Mouse (Mus musculus) telencephalon, adult 2 months (tissue): ENCODE data around the gene Primpol.
A peak's percentile ranks its signal among the peaks of the same experiment; 100 is the strongest.
"Not testable (repeated sequence)": the region's sequence is repeated elsewhere in the genome, so short reads cannot be mapped to it uniquely, and the experiment has no call there.

ENCODE experiments used
- DNase-seq: peaks from one replicate; pipeline ENCODE4 v3.0.0-alpha.2; 2011; ENCODE audit warnings: low read depth, low spot score

Primpol gene

DNA sequence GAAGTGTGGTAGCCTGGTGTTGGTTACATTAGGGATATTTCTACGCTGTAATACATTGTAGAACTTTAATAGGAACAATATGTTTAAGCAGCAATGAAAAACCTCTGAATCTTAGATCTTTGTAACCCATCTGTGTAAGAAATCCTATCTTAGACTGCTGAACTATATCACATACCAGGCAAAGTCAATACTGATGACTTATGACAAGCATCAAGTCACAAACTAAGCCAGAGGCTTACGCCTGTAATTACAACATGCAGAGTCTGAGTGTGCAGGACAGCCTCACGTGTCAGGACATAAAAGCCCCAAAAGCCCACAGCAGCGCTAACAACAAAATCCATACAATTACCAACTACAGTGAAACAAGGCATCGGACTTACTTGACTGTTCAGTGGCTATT, 13.4 kb downstream of the Primpol start:
- DNase-seq = no peak

DNA sequence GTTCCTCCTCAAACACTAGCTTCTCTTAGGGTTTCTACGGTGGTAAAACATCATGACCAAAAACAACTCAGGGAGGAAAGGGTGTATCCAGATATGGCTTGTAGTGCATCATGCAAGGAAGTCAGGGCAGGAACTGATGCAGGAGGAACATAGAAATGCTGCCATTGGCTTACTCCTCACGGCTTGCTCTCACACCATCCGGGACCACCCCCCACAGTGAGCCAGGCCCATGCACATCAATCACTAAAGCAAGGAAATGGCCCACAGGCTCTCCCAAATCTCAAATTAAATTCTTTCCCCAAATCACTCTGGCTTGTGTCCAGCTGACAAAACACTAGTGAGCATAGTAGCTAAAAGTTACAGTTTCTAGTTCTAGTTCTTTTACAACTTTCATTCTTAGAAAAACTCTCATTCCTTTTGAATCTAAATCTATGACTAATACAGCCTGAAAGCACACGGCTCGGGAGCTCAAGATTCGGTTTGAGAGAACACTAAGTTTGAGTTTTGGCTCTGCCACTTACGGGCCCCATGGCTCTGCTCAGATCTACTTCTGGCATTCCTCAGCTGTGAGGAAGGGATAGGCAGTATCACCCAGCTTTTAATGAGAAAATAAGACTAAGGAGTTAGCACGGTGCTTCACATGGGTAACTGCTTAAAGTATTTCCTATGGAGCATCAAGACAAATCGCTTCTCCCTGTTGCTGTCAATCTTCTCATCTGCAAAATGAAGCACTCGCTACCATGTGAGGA, 15.9 kb downstream of the Primpol start:
- DNase-seq = no peak

DNA sequence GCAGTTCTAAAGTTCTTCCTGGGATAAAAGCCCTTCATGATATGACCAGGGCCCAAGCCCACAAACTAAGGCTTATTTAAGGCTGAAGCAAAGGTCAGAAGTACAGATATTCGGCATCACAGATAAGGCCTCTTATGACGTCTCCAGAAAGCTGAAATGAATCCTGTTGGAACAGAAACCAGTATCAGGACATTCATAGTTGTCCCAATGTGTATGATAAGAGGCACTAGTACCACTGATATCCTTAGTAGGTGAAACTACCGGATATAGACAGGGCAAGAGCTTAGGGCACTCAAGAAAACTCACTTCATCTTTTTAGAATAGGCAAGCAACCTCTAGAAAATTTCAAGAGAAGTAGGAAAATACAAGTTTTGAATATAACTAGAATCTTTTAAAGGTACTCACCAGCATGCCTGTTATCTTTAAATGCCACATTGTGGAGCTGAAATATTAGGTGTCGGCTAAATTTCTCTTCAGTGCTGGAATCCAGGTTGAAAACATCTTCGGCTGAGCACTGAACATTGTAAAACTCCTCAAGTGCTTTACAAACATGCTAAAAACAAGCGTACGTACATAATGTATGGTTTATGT, 17.6 kb downstream of the Primpol start:
- no peak for DNase-seq

DNA sequence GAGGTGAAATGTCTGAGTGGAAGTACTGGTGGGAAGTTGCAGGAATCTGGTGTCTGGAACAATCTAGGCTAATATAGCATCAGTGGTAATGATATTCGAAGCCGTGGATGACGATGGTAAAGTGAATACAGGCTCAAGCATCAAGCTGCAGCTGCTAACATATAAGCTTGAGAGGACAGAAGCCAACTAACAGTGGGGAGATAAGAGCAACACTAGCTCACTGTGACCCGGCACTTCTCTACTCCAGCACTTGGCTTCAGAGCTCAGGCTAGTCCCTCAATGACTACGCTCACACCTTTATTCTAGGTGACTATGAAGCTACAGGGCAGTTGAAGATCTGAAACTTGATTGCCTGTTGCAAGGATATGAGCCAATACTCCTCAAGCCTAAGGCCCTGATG, 18.3 kb downstream of the Primpol start:
- no peak for DNase-seq

DNA sequence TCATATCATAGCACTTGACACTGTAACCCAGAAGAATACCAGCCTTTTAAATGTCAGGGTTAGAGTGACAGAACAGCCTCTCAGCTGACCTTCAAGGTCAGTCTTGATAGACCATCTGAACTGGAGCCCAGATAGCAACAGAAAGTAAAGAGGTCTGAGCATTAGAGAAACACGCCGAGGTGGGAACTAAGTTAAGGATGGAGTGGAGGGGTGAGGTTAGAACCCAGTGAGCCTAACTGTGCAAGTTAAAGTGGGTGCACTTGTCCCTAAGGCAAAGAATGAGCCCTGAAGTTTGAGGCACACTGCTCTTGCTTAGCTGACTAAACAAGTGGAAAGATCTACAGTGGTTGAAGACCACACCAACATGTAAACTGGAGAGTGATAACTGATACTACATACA, 18.9 kb downstream of the Primpol start:
- DNase-seq = no peak

DNA sequence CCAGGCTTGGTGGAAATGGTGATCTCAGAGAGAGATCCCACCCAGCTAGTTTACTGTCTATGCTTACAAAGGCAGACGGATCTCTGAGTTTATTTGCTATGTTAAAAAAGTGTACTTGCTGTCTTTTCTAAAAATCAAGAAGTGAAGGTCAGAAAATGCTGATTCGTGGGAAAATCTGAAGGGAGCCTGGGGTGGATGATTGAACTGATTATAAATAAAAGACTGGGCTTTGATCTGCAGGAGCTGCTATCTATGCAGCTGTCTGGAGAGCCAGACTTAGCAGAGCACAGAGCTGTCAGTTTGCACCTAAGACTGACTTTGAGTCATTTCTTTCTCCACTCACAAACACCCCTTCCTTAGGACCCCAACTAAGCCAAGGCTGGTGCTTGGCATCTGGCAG, 19.6 kb downstream of the Primpol start:
- no peak for DNase-seq

DNA sequence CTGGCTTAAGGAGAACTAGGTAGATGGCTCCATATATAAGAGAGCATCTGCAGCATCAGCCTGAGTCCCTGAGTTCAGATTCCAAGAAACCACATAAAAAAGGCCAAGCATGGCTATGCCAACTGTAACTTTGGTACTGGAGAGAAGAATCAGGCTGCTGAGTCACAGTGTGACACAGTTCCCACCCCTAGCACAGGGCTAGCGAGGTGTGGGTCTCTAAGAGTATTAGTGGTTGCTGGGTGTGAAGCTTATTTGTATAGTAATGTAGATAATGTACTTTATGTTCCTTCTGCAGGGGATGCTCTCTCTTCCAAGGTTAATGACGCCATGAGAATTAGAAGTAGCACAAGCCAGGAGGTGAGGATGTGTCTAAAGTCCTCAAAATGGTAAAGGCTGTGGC, 20.5 kb downstream of the Primpol start:
- DNase-seq = no peak

DNA sequence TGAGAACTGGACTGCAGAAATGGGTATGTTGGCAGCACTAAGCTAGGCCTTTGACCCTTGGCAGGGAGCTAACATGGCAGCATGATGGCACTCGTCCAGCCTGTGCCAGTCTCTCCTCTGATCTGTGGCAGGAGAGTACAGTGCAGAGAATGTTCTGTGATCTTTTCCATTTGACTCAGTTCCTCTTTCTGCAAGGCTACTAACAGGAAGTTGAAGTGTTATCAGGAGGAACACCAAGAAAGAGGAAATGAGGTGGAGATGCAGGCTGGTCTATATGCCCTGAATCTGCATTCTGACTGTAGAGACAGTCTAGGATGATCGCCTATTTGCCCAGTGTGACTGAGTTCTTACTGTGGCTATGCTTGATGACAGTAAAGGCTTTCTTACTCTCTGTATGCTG, 21.4 kb downstream of the Primpol start:
- no peak for DNase-seq

DNA sequence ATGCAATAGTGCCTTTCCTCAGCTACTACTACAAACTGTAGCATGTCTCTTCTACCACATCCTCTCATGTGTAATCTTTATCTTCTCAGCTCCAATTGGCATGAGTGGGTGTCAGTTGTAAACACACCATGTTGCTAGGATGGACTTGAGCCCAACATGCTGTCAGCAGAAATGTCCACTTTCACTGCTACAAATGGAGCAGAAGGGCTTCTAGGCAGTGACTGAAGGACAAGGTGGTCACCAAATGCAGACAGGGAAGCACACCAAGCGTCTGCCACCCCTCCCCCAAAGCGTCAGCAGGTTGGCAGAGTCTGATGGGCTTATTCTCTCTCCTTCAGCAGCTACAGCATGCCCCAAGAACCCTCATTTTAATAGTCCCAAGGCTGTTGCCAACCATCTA, 23.2 kb downstream of the Primpol start:
- no peak for DNase-seq

DNA sequence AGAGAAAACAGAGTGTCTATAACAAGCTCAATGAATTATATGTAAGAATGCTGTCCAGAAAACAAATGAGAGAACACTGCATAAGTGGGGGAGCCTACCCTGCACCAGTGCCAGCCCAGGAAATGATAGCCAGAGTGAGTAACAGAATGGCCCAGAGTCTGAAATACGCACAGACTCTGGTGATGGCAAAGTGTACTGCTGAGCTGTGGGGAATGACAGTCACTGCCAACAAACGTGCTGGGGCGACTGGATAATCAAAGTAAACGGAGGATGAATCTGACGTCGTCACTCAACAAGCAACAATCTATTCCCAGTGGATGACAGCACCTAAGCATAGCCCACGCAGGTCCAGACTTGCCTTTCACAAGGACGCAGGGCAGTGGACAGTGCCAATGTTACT, 23.9 kb downstream of the Primpol start:
- DNase-seq = no peak

DNA sequence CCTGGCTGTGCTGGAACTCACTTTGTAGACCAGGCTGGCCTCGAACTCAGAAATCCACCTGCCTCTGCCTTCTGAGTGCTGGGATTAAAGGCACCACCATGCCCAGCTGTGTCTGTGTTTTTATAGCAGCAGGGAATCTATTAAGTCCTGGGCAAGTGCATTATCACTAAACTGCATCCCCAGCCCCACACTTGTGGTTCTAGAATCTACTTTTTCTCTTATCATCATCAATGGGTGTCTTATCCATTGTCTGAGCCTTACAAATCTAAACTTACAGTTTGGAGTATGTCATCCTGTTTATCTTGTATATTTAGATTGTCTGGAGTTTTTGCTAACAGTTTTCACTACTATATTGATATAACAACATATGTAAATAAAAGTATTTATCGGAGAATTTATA, 28.3 kb downstream of the Primpol start:
- no peak for DNase-seq

DNA sequence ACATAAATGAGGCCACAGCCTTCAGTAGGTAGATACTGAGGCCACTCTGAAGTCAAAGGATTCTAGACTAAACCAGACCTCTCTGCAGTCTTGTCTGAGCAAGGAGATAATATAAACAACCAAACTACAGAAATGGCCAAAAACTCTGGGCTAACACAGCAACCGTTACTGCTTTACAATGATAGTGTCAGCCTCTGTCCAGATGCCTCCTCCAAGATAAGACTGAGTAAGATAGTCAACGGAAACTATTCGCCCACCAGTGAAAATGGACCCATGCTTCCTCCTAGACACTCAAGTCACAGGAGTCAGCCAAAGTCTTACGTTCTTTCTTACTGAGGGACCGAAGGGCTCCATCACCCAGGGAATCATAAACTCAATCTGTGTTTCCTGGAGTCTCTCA, 29.1 kb downstream of the Primpol start:
- no peak for DNase-seq

DNA sequence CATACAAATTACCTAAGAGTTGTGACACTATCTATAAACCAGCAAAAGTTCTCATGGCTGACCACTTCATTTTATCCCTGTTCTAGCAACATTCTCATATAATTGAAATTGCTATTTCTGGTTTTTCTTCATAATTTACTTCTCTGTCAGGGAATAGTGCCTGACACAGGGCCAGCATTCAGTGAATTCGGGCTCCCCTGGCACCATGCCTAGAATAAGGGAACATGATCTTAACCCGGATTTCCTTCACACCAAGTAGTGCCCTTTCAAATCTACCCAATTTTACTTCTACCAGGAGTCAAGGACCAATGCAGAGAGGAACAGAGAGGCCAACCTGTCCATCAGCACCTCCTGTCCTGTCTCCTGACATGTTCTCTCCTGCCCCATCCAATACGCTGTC, 31.4 kb downstream of the Primpol start:
- no peak for DNase-seq

DNA sequence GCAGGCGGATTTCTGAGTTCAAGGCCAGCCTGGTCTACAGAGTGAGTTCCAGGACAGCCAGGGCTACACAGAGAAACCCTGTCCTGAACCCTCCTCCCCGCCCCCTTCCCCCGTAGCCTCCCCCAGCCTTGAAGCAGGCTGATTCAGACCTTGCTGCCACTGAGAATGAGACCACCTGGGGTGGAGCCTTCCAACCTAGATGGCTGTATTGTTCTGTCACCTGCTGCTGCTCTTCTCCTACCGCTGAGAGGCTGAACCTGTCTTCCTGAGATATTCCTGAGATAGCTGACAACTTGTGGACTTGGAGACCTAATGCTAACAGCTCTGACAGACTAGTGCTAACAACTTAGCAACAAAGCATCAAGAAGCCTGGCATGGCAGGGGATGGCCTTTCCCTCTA, 32.7 kb downstream of the Primpol start:
- DNase-seq = not testable (repeated sequence)

DNA sequence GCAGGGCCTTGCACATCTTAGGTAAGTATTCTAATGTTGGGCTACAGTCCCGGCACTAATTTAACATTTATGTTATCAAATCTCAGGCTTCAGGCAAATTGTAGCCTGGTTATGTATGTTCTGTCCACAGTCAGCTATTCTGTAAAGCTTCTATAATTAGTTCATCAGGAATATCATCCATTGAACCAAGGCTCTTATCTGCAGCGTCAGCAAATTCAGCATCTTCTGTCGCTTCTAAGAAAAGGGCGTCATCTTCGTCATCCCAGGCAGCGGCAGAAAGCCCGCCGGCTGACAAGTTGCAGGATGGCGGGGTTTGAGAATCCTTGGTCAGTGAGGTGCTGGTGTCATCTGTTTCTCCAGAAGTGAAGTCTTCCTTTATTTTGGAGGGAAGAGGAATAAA, 38.2 kb downstream of the Primpol start:
- no peak for DNase-seq

DNA sequence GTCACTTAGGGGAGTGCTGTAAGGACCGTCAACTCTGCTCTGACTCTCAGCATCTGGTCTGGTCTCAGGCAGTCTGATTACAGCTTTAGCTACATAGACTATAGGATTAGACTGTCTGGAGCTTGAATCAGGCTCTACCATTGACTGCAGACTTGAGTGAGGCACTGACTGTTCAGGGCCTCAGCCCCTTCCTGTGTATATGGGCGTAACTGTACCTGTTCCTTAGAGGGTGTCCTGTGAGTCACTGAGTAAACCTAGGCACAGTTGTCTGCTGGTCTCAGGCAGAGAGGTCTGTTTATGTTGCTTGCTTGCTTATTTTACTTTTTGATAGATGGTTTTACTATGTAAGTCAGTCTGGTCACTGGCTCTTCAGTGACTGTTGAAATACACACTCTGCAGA, 43.0 kb downstream of the Primpol start:
- no peak for DNase-seq

DNA sequence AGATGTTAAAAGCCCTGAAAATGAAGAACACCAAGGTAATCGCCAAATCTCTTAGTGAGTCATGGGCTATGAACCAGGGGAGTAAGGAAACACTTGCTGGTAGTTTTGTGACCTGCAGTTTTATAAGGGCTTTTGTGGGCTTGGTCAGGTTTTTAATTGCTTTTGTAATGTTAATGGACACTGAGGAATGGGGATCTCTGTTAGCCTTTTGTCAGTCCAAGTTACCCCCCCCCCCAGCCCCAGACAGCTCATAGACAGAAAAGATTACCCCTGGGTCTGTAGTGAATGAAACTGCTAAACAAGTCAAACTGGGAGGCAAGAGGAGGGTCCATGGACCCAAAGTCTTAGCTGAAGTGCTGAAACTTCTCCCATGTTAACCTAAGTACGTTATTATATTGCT, 43.6 kb downstream of the Primpol start:
- DNase-seq = no peak

DNA sequence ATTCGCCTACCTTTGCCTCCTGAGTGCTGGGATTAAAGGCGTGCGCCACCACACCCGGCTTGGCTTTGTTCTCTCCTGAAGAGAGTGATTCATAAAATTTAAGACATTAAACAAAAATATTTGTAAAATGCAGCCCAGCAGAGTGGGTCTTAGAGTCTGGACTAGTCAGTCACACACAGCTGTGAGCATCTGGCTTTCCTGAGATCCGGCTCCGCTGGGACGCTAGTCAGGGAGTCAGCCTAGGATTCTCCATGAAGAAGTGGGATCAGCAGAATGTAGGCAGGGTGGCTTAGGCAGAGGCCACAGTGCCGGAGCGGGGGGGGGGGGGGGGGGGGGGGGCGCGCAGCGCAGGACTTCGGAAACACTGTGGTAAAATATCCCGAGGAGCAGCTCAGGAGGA, 46.3 kb downstream of the Primpol start:
- DNase-seq = no peak

DNA sequence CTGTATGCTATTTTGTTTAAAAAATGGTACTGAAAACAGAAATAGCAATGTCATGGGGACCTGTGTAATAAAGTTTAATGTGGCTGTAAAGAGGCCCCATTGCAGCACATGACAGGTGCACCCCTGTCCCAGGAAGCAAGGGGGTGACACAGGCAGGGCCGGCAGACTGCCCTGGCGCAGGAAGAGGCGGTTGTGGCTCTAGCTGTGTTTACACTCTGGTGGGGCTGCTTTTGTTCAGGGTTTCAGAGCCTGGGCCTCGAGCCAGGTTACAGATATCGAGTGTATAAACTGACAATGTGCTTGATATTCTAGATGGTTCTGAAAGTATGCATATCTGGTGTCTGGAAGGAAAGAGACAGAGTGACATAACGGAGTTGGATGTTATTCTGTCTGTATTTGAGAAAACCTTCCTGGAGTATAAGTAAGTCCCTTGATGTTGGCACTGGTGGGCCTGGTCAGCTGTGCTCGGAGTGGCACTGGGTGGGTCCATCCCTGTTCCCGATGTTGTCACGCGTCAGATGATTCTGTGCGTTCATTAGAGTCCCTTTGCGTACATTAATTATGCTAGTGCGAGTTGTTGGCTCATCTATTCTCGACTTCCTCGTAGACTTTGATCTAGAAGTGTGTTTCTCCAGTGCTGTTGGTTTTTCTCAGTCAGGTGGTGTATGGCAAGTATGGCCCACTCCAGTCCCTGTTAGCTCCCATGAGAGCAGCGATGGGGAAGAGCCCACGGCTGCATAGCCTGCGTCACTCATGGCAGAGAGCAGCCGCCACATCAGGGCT, 47.2 kb downstream of the Primpol start:
- DNase-seq = no peak

DNA sequence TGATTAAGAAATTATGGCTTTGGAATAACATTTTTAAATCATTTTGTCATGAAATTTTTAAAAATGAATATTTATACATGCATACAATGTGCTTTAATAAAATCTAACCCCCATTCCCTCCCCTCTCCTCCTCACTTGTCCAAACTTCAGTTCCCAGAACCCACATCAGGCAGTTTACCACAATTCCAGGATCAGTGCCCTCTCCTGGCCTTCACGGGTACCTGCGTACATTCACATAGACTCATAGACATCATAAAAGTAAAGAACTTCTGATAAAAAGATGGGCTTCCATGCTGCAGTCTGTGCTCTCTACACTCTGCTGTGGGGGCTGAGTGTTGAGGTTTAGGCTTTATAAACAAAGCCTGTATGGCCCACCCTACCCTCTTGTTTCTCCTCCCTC, 48.1 kb downstream of the Primpol start:
- no peak for DNase-seq

DNA sequence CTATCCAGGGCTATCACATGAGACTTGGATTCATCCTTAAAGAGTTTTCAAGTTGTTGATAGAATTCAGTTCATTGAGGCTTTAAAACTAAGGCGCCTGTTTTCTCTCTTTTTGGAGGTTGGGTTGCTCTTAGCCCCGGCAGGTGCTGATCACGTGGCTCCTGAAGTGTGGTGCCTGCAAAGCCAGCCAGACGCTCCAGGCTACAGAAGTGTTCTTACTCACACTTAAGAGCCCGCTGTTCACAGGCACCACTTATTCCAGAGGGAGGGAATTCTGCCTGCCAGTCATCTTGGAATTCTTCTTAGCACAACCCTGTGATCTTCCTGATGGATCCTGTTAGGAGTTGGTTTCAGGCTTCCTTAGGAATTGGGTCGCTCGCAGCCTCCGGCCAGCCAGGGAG, 49.1 kb downstream of the Primpol start:
- no peak for DNase-seq

DNA sequence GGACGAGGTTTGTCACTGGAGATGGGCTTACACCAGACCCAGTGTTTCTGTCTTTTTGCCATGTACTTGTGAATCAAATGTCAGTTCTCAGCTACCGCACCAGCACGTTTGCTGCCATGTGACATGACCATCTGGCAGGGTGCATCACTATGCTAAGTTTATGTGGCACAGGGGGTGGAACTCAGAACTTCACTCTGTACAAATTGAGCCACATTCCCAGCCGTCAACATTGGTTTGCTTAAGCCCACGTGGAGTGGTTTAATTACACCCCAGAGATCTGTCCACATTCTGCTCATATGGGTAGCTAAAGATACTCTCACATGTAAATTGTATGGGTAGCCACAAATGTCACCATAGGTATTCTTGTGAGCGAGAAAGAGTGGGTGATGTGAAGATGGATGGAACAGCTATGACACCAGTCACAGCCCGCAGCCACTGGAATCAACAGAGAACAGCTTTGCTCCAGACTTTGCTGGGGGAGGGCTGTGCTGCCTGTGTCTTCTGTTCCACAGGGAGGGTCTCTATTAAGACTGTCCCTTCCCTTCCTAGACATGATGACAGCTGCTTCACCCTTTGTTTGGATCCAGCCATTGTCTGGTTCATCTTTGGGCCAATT, 50.0 kb downstream of the Primpol start:
- DNase-seq = peak; percentile 86

DNA sequence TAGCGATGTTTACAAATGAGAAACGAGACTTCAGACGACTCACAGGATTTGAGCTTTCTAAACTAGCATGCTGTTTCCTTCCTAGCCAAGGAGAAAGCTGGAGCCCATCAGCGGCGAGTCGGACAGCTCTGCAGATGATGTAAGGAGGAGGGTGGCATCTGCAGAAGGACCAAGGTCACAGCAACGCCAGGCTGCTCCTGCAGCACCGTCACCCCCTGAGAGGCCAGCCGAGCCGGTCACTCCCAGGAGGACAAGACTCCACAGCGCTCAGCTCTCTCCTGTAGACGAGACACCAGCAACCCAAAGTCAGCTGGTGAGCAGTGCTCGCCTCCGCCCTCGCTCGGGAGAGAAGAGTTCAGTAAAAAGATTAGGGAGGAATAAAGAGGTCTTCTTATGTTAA, 54.7 kb downstream of the Primpol start:
- DNase-seq = no peak
